ENCODE assay signal across 17 mouse cellular contexts in genomic region chr12:99610069-99610815, GRCm38 (mm10). TPM values are rescaled to one million over a fixed set of nuclear protein-coding genes. Genes with fewer than 3 reads are reported as not detected.
DNase-seq lines count a peak whose midpoint lies in the region; ATAC-seq lines count a peak whose summit lies in the region.
"Had no signal": no experiment of that assay in that cellular context is flagged by ENCODE, and none has a peak within 500 bp of the region (broad histone marks: within the 10 kb centered on the region; RNA-seq: fewer than 3 reads in every experiment).

No protein-coding gene starts in this region.

- WGBS in heart, embryonic 11.5 days (ENCODE audit: insufficient replicate concordance): 83% methylated on average over 16 of the region's 16 CpGs

- H3K4me1 ChIP-seq in heart, embryonic 11.5 days (ENCODE audit: control insufficient read depth, insufficient read depth, low read length): peaks cover 7% of the 10 kb centered on the region; the same call in 1 of the 2 replicates
- H3K4me1 ChIP-seq: forebrain, embryonic 12.5 days; limb, embryonic 15.5 days; midbrain, embryonic 13.5 days had no signal

- H3K36me3 ChIP-seq in heart, embryonic 11.5 days (ENCODE audit: control insufficient read depth, insufficient read depth, low read length): no peaks in the 10 kb centered on the region
- H3K36me3 ChIP-seq: forebrain, embryonic 12.5 days; G1E; limb, embryonic 15.5 days; midbrain, embryonic 13.5 days had no signal

- intact Hi-C loops in heart, postnatal 14 days (cut with DNase I): no loop called here

- H3K27me3 ChIP-seq in heart, embryonic 11.5 days (ENCODE audit: control insufficient read depth, insufficient read depth, low read length): no peaks in the 10 kb centered on the region
- H3K27me3 ChIP-seq: limb, embryonic 15.5 days; midbrain, embryonic 13.5 days had no signal

- no peak overlapping the region for H3K9ac ChIP-seq in heart, embryonic 11.5 days (ENCODE audit: low read depth, low read length)
- H3K9ac ChIP-seq: forebrain, embryonic 12.5 days; limb, embryonic 15.5 days; midbrain, embryonic 13.5 days had no signal

- DNase-seq in heart, postnatal 14 days: no peak
- peak; percentile 73 to 79 for DNase-seq in spleen, postnatal 36 days (ENCODE audit: low spot score in 2 of 2)
- no peak for DNase-seq in spleen, postnatal 14 days (ENCODE audit: low spot score in 2 of 2)
- no peak for DNase-seq in frontal cortex, postnatal 14 days (ENCODE audit: low spot score in 2 of 2)
- DNase-seq in cerebellum, postnatal 4 days (ENCODE audit: low spot score in 2 of 2): no peak
- DNase-seq: cerebellum, adult 8-10 months; kidney, postnatal 10 days; right cerebral cortex, postnatal 14 days; thymus, postnatal 25 days had no signal

- ATAC-seq in heart, embryonic 11.5 days (replicated peaks; ENCODE audit: insufficient number of reproducible peaks, low FRiP score, low TSS enrichment): no peak
- peak; percentile 72 for ATAC-seq in activated CD4-positive, CD25-positive, alpha-beta regulatory T cell, adult 4 months
- ATAC-seq in neutrophil, adult 5-6 weeks (ENCODE audit: extremely low read depth, insufficient number of reproducible peaks, low FRiP score, poor library complexity, severe bottlenecking): peak; percentile 52
- ATAC-seq: hindbrain, postnatal 0 days; midbrain, embryonic 13.5 days had no signal

- H3K9me3 ChIP-seq in heart, embryonic 11.5 days (replicated peaks; ENCODE audit: control insufficient read depth, low read length): no peaks in the 10 kb centered on the region
- H3K9me3 ChIP-seq: forebrain, embryonic 12.5 days; limb, embryonic 15.5 days; midbrain, embryonic 13.5 days had no signal

- H3K27ac ChIP-seq in heart, embryonic 11.5 days (ENCODE audit: low read depth, low read length): peak overlapping the region; percentile 70; the same call in 1 of the 2 replicates
- H3K27ac ChIP-seq: forebrain, embryonic 12.5 days; hindbrain, postnatal 0 days; limb, embryonic 15.5 days; midbrain, embryonic 13.5 days had no signal

- H3K4me2 ChIP-seq in heart, embryonic 11.5 days: no peak overlapping the region
- H3K4me2 ChIP-seq: forebrain, embryonic 12.5 days; limb, embryonic 15.5 days; midbrain, embryonic 13.5 days had no signal

- H3K4me3 ChIP-seq in heart, embryonic 11.5 days (ENCODE audit: low read depth, low read length): no peak overlapping the region
- H3K4me3 ChIP-seq: forebrain, embryonic 12.5 days; limb, embryonic 15.5 days; midbrain, embryonic 13.5 days had no signal

RNA-seq across cellular contexts. Expression of gene Foxn3, which starts 46.9 kb away (rescaled TPM):
- 68.7 and 75.5 TPM in 2 replicates for polyA plus RNA-seq in heart, embryonic 11.5 days (2014; fragmentation: Nextera tagmentation; extraction: Ambion mirVana)
- 100 to 1,000 TPM; 126 to 142 TPM for total RNA-seq in heart, postnatal 14 days (2021)
- polyA plus RNA-seq in activated CD4-positive, CD25-positive, alpha-beta regulatory T cell, adult 4 months (2017; shearing (Covaris generic)): 100 to 1,000 TPM in 1 of 2 experiments, 10 to 100 TPM in 1; 91.7 to 138 TPM
- 84.3 and 92.8 TPM in 2 replicates for total RNA-seq in neutrophil, adult 5-6 weeks (2017)

Comparison
In these comparisons a context has a peak if more than half of its experiments do, and no peak if none do; other contexts are left out.
1. DNase-seq: peak in spleen, postnatal 36 days (2 of 2); none in heart, postnatal 14 days (0 of 2), spleen, postnatal 14 days (0 of 2), frontal cortex, postnatal 14 days (0 of 2) and cerebellum, postnatal 4 days (0 of 2).